Mouse (Mus musculus): ENCODE results near the gene Adap1.

Adap1 gene

DNA sequence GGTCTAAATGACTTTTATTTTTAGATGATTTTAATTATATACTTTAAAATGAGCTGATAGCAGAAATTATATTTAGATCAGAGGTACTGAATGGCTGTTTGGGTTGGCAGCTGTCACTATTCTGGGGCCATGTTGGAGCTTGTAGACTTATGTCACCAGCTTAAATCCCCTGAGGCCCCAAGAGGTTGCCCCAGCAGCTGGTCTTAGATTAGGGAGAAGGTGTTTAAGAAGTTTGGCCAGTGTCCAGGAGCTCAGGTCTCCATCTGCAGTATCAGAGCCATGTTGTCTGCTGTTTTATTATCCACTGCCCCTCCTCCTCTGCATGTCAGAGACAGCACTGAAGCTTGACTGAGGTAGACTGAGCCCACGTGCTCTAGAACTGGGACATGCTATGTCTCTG, 82.0 kb downstream of the Adap1 start:
- DNase-seq = no peak

DNA sequence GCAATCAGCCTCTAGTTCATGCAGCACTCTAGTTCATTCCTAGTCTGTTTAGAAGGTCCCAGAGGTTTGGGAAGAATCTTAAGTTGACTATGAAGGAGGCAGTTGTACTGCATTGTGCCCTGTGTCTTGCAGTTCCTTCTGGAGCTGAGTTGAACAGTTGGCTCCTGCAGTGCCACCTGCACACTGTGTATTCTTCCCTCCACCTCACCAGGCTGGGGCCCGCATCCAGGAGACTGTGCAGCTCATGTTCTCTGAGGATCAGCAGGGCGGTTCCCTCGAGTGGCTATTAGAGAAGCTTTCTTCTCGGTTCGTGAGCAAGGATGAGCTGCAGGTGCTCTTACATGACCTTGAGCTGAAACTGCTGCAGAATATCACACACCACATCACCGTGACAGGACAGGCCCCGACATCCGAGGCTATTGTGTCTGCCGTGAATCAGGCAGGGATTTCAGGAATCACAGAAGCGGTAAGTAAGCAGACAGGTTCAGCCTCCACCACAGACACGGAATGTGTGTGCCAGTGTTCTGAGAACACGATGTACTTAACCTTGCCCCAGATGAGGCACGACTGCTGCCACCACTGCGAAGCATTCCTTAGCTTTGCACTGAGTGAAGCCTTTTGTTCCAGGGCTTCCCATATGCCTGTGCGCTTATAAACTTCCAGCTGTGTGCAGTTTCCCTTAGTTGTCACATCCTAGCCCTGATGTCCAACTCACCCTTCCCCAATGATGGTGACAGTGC, 84.2 kb downstream of the Adap1 start:
- DNase-seq = no peak

DNA sequence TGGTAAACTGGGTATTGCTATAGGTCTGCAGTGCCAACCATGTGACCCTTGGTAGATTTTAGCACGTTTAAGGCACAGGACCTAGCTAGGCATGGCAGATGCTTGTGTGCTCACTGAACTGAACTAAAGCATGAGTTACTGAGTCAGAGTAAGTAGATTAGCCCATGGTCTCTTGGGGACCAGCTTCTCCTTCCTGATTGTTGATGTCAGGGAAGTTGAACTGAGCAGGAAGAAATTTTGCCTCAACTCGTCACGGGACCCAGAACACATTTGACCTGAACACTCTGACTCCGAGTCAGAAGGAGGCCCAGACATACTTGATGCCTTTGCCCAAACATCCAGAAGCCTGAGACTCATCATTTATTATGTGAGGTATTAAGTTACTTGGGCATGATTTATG, 88.0 kb downstream of the Adap1 start:
- no peak for DNase-seq

DNA sequence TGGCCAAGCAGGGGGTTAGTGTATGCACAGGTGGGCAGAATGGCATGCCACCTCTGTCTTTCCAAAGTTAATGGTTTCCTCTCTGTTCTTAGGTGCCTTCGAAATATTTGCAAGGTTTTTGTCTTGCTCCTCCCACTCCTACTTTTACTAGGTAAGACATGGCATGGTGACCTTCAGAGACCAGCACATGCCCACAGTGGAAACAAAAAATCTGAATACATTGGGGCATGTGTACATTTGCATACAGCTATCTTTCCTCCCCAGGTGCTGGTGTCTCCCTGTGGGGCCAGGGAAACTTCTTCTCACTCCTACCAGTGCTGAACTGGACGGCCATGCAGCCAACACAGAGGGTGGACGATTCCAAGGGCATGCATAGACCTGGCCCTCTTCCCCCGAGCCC, 91.0 kb downstream of the Adap1 start:
- no peak for DNase-seq

DNA sequence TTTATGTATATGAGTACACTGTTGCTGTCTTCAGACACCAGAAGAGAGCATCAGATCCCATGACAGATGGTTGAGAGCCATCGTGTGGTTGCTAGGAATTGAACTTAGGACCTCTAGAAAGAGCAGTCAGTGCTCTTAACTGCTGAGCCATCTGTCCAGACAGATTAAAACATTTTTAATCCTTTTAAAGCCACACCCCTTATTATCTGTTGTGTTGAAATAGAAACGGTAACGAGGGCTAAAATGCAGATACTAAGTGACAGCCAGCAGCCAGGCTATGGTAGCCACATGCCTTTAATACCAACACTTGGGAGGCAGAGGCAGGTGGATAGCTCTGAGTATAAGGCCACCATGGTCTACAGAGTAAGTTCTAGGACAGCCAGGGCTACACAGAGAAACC, 93.3 kb downstream of the Adap1 start:
- DNase-seq = no peak

DNA sequence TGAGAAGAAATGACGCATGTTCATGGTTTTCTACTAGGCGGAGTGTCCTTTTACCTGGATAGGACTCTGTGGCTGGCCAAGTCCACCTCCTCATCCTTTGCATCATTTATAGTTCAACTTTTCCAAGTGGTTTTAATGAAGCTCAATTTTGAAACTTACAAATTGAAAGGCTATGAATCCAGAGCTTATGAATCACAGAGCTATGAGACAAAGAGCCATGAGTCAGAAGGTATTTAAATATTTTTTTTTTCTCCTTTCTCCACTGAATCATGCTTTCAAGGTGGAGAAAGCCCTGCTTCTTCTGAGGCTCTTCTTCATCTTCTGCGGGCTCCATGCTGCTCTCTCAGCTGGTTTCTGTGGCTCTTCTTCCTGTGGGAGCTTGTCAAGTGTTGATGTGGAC, 95.7 kb downstream of the Adap1 start:
- no peak for DNase-seq

DNA sequence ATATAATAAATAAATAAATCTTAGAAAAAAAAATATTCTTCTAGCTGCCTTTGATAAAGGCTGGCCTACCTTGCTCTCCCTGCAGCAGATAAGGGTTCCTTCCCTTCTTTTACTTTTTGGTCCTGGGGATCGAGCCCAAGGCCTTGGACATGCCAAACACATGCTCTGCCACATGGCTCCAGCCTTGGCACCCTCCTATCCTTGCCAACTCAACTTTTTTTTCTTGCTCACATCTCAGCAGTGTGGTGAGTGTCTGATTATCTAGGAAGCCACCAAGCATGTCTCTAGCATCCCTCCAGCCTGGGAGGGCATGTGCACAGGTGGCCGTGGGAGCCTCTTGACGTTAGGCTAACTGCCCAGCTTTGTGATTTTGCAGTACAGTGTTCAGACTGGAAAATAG, 97.1 kb downstream of the Adap1 start:
- DNase-seq = no peak

DNA sequence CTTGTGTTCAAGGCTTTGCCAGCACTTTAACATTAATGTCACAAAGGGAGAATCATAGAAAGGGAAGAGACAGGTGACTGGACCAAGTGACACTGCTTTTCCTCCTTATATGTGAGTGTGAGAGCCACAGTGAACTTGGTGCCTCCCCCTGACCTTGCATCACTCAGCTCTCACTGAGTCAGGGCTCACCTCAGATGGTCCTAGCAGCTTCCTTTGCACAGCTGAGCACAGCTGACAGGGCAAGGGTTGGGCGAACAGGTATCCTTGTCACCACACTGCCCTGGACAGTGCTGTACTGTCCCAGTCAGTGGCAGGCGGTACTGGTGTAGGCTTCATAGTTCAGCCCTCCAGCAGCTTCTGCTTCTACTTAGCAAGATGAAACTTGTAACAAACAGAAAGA, 97.8 kb downstream of the Adap1 start:
- DNase-seq = no peak

DNA sequence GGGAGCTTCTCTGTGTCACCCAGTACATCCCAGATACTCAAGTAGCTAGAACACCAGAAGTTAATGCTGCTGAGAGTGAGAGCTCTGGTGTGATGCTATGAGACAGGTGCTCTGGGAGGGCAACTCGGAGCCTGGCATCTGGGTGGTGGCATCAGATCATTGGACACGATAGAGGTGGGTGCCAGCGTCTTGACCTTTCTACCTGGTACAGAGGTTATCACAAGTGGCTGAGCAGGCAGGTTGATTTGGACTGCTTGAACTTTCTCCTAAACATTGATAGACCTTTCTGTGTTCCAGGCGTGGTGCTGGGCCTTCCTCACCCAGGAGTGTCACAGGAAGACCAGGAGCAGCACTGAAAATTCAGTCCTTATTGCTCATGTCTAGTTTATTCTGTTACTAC, 98.2 kb downstream of the Adap1 start:
- no peak for DNase-seq

DNA sequence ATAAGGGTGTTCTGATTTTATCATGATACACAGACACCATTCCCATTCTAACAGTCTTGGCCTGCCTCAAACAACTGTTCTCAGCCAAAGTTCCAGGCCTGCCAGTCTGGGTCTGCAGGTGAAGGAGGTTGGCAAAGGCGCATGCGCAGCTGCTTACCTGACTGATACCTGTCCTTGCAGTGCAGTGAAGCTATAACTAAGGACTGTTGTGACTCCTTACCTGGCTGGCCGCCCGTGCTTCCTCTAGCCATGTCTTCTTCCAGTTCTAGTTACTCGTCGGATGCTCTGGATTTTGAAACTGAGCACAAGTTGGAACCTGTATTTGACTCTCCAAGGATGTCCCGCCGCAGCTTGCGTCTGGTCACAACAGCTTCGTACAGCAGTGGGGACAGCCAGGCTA, 102.1 kb downstream of the Adap1 start:
- no peak for DNase-seq

Measured in heart, adult 11 months (tissue).